Mouse (Mus musculus) gastrocnemius, adult 18-20 months (tissue): ENCODE results near the gene Glod4. TPM values are rescaled to one million over a fixed set of nuclear protein-coding genes. Genes with fewer than 3 reads are reported as not detected.

Source experiments
- DNase-seq: peaks from one replicate; pipeline ENCODE4 v3.0.0; 2021; ENCODE audit warnings: low spot score
- total RNA-seq, 2 experiments: library from RNA; stranded (reverse); gene quantifications; 2 replicates each; pipeline ENCODE4 v1.2.3; 2021

The Glod4 gene
- total RNA-seq, 2 experiments from 2014 or later = 25.5 to 27.8 TPM

DNA sequence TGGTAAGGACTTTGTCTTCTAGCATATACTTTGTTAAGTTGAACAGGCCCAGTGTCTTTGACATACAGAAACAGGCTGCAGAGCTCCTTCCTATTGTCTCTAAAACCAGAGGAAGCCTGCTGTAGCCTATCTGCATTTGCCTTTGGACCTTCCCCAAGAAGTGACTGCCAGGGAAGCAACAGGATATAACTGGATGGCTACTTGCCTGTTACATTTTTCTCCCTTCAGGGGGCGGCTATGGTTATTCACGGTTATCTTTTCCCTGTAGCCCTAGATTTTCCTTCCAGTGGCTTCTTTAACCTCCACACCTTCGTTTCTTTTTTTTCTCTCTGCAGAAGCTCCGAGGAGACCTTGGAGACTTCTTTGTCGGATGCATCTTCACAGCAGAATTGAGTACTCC is 36.7 kb downstream of the Glod4 start:
- no peak for DNase-seq

DNA sequence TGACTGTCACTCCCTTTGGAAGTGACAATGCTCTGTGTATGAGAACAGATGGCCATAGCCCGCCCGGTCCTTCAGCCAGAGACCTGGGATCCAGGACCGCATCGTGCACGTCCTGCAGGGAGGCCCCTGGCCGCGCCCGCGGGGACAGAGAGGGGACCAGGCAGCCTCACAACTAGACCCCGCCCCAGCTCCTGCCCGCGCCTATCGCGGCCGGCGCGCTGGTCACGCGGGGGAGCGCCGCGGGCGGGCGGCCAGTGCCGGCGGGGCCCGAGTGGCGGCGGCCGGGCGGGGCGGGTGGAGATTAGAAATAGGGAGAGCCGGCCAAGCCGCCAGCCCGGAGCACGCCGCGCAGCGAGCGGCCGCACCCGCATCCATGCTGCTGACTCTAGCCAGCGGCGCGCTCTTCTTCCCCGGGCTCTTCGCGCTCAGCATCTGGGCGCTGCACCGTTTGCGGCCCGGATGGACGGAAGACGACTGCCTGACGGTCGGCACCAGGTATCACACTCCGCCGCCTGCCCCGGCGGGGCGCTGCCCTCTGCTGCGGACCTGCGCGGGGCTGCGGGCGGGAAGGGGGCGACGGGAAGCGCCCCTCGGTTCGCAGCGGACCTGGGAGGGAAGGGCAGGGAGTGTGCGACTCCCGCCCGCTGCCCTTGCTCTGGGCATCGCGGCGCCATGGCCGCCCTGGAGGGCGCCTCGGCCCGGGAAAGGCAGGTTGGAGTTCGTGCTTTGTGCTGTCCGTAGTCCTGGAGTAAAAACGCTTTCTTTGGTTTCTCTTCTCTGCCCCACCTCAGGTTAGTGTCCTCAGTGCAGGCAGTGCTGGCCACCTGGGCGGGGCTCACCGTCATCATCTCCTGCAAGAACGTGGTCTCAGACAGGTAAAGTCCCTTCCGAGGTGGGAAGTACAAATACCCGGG is 41.5 kb downstream of the Glod4 start:
- DNase-seq = peak; percentile 87

DNA sequence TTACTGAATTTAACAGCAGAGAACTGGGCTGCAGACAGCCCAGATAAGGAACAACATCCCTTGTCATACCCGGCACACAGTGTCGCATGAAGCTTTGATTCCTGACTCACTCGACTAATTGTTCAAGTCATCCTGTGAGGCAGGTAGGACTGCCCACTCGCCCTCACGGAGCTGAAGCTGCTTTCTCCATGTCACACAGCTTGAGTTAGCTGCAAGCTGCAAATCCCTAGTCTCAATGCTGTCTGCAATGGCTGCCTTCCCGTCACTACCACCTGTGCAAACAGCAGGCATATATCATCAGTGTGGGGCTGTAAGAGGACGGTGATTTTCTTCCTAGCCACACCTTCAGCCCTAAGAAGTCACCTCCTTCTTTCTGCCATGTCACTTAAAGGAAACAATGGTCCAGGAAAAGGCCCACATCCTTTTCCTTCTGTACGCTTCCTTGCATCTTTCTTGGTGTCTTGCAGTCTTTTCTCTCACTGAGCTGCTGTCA is 46.5 kb downstream of the Glod4 start:
- no peak for DNase-seq

DNA sequence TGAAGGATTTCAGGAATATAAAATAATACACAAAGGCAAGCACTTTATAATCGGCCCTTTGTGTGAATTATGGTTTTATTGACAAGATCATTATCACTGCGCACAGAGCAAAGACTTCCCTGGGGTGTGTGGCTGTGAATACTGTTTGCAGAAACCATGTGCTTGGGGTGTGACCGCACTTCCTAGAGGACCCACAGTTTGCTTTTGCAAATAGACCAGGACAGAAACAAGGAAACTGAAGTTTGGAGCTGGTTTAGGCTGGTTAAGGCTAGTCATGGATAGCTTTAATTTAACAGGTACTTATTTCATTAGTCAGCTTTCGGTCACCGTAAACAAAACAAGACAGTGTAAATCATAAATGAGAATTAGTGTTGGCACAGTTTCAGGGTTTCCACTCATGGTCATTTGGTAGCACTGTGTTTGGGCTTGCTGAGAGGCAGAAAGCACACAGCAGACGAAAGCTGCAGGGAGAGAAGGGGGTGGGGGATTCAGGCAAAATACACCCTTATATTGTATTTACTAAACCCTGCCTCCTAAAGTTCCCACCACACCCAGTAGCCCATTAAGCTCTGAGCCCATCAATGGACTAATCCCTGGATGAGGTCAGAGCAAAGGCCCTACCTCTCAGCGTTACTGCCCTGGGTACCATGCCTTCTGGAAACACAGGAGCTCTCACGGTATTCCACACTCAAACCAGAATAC is 47.1 kb downstream of the Glod4 start:
- no peak for DNase-seq

DNA sequence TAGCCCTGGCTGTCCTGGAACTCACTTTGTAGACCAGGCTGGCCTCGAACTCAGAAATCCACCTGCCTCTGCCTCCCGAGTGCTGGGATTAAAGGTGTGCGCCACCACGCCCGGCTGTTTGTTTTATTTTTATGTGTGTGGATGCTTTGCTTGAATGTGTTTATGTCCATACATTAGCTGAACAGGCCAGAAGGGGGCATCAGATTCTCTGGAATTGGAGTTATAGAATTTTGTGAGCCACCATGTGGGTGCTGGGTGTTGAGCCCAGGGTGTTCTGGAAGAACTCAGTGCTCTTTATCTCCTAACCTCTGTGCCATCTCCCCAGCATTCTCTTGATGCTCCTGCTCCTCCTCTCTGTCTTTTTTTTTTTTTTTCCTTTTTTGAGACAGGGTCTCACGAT is 56.6 kb downstream of the Glod4 start:
- no peak for DNase-seq

DNA sequence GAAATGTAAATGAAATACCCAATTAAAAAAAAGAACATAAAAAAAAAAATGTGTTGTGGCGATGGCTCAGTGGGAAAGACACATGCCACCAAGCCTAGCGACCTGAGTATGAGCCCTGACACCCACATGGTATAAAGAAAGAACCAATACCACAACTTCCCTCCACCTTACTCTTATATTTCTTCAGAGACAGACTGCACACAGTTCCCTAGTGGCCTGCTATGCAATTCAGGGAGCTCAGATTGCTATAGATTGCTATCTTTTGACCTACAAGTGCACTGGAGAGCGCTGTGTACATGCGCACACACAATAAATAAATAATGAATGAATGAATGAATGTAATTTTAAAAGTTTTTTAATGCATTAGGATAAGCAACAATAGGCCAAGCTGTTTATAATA is 59.8 kb downstream of the Glod4 start:
- no peak for DNase-seq

DNA sequence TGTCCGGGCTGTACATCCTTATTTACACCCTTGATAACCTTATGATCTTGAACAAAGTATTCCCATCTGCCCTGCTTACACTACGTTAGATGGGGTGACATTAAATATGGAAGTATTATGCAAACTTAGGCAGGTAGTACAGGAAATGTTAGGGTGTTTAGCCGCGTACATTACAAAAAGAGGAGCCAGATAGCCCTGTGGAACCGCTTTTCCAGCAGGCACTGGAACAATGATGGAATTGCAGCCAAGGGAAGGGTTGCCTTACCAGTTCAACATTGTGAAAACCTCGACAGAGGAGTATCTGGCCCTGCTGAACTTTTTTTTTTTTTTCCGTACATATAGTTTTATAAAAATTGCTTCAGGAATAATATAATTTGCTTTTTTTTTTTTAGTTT is 63.4 kb downstream of the Glod4 start:
- DNase-seq = no peak

DNA sequence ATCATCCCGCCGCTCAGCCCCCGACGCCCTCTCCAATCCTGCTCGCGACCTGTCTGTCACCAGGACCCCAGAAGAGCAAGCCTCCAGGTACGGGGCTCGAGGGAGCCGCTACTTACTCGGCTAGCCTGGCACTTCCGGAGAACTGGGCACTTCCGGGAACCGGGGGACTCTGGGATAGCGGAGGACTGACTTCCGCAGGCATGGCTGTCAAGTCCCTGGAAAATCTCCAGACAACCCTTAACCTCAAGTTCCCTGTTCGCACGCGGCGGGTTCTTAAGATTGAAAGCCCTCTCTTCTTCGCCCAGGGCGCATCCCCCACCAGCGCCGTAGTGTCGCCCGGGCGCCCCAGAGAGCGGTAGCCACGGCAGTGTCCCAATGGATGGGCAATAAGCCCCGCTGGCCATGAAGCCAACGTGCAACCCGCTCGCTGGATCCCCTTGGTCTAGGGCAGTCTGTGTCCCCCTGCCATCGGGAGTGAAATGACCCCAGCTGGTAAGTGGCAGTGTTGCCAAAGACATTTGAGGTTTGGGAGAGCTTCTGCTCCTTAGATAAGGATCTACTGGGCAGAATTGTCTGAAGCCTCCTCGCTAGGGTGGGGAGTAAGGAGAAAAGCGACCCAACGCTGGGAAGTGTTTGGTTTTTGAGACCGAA is 63.9 kb downstream of the Glod4 start, which contains the start of the genes Vps53 and Fam57a:
Gene Vps53 (minus strand): TSS at position 153 of the 651 bp plus-strand sequence.
Gene Fam57a (plus strand): TSS at position 177 of the 651 bp plus-strand sequence.
- peak; percentile 91 for DNase-seq

DNA sequence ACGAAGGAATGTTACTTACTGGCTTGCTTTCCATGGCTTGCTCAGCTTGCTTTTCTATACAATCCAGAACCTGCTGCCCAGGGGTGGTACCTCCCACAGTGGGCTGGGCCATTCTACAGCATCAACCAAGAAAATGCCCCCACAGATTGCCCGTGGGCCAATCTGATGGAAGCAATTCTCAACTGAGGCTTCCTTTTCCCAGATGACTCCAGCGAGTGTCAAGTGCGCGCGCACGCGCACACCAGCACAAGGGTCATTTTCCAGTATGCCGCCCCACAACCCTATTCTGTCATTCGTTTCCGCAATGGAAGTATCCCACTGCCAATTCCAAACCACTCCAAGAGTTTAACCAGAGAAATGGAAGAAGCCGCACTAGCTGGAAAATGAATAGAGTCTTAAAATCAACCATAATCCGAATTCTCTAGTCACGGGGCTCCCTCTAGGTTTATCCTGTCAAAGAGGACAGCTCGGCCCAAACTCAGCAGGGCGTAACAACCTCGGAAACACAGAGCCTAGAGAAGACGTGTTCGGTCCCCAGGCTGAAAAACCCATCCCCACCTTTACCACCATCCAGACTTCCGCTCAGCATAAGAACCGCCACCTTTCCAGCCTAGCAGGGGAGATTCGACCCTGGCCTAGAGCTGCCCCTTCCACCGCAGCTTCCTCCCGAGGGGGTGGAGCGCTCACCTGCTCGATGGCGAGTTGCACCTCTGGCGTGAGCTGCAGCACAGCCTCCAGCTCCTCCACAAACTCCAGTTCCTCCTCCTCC is 64.6 kb downstream of the Glod4 start:
- no peak for DNase-seq

DNA sequence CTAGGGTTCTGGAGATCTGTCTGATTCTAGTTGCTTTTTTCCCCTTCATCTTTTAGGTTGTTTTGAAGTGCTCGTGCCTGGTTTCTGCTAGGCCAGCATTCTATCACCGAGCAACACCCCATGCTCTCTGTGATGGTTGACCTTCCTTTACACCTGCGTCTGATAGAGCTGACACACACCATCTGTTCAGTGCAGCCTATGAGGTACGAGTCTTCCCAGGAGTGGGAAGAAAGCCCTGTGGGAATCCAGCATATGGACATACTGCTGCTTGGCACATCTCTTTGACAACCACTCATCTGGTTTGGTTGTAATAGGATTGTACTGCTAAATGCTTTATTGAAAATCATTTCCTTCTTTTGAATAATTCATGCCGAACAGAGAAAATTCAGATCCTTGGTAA is 73.3 kb downstream of the Glod4 start:
- no peak for DNase-seq

DNA sequence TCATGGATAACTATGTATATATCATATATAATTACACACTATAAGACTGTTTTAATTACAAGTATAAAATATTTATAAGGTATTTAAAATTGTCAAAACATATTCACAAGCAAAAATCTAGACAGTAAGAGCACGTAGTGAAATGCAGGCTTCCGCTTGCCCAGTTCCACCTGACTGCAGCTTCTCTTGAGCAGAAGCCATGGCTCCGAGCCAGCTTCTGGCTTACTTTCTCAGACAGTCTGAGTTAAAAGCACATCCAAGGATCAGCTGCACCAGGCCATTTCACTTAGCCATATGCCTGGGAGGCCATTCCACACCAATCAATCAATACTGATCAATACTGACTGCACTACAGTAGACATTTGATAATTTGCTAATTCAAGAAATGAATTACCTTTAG is 74.5 kb downstream of the Glod4 start:
- no peak for DNase-seq

DNA sequence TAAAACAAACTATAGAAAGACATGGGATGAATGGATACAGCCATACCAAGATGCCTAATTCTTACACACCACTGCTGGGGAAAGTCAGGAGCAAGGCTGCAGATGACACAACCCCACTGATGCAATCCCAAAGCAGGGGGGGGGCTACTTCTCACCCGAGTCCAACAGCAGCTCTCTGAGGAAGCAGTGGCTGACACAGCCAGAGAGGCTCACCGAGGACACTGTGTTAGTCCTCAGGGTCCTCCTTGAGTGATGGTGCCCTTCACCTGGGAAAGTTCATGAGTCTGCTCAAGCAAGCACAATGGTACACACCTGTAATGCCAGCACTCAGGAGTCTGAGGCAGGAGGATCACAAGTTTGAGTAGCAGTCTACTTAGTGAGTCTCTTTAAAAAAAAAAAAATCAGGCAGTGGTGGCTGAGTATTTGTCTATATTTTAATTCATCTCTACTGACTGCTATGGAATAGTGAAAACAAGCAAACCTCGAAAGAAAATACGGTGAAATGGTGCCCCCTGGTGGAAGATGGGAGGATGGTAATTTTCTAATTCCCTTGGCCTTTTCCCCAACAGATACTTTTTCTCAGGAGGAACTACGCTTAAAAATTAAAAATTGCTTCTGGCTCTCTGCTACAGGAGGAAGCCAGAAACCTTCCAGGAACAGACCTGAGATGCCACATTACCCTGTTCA is 76.3 kb downstream of the Glod4 start:
- DNase-seq = peak; percentile 76

DNA sequence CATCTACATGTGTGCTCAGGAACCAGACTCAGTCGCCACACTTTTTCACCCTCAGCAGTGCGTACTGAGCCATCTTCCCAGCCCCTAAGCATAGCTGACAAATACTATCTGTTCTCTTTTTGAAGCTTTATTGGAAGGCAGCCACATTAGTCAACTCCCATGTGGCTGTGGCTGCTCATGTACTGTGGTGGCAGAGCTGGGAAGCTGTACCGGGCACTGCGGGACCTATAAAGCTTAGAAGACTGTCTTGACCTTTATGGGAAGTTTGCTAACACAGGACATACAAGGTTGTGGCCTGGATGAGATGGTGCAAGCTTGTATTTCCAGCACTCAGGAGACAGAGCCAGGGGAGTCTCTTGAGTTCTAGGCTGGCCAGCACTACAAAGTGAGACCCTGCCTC is 76.9 kb downstream of the Glod4 start:
- DNase-seq = no peak

DNA sequence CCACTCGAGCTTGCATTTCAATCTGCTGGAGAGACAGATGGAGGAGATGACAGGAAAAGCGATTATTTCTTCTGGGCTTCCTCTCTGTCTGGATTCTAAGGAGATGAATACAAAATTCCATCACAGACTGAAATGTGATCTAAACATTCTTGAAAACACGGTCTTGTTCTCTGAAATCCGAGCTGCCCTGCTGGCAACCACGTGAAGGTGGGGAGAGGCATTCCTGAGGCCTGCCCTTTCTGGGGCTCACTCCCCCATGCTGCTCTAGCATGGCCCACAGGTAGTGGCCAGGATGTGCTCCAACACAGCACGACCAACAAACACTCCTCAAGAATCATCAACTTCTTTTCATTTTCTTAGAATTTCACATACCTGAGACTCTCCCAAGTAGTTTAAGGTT is 83.3 kb downstream of the Glod4 start:
- DNase-seq = no peak

DNA sequence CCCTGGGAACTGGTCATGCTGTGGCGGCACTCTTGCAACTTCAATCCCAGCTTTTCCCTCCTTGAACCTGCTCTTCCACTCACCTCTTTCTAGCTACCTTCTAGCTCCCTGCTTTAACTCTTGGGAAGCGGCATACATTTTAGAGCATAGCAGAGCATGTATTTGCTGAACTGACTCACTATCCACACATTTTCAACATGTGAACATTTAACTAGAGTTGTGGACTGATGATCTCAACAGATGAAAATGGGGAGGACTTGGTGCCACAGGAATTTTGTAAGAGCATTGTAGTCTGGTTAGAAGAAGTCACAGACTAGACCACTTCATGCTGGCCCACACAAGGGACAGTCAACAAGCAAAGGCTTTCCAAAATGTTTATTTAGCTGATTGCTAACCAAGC is 85.2 kb downstream of the Glod4 start:
- no peak for DNase-seq

DNA sequence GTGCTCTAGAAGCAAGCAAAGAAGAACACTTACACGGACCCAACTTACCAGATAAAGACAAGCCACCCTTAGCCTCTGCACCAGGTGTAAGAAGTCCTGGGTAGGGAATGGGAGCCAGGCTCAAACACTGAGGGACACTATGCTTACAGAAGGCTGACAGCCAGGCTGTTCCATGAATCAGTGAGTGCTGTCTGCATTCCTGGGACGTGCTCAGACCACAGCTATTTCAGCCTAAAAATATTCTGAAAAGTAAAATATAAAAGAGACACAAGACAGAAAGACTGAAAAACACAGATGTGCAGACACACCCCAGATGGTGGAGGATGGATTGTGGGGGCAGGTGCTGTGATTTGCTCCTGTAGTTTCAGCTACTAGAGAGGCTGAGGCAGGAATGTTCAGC is 88.7 kb downstream of the Glod4 start:
- DNase-seq = no peak

DNA sequence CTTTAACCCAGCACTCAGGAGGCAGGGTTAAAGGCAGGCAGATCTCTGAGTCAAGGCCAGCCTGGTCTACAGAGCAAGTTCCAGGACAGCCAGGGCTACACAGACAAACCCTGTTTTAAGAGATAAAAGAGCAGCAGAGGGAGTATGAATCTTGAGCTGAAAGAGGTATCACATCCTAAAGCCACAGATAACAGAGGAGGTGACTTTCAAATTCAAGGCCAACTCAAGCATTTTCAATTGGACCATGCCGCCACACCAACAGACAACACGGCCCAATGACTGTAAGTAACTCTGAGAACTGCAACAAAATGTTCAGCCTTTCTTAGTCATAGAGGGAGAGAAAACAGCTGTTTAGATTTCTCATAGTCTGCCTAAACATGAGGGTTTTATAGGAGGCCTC is 89.3 kb downstream of the Glod4 start:
- DNase-seq = no peak

DNA sequence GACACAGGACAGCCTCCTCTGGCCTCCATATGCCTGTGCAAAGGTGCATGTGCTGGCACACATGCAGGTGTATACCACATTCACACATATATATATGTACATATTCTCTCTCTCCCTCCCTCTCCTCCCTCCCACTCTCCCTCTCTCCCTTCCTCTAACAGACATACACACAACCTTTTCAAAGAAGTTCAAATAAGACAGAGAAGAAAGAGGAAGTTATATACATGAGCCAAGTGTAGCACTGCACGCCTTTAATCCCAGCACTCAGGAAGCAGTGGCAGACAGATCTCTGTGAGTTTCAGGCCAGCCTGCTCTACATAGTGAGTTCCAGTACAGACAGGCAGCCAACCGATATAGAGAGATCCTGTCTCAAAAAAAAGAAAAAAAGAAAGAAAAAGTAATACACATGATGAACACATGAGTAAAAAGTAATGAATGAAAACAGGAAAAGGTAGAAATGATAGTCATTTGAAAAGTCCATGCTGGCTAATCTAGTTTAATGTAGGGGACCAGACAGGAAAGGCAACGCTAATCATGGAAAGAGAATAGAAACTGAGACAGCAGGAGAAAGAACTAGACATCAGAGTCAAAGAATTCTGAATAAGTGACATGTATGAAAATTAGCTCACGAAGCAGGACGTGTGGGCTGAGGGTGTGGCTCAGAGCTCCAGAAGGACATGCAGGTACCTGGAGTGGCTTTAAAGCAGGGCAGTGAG is 90.1 kb downstream of the Glod4 start:
- DNase-seq = no peak

DNA sequence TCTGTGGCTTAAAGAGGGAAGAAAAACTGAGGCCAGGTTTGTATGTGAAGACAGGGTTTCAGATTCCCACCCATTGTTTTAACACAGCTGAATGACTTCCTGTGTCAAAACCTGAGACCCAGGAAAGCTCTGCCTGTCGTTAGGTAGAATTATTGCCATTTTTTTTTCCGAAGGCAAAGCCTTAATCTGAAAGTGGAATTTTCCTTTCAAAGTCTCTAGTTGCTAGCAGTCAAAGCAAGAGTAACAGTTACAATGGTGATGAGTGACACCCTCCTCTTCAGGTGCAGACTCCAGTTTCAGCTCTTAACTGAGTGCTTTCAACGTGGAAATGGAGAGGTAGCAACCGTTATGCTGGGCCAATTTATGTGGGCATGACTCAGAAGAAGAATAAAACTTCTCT is 92.5 kb downstream of the Glod4 start:
- DNase-seq = no peak
